Mouse (Mus musculus): ENCODE measurements around the gene Gm960. TPM values are rescaled to one million over a fixed set of nuclear protein-coding genes. Genes with fewer than 3 reads are reported as not detected.

Gene Gm960
- polyA plus RNA-seq (2021; fragmentation: Nextera tagmentation) = 2.7 and 3.9 TPM in 2 replicates
- long read RNA-seq, experiment 1, partial matches to known transcripts = 0 of 3 reads
- long read RNA-seq, experiment 1, other reads (novel, unspliced or antisense) = 3 of 3 reads
- long read RNA-seq, experiment 2, partial matches to known transcripts = 4 of 20 reads
- long read RNA-seq, experiment 2, other reads (novel, unspliced or antisense) = 16 of 20 reads

DNA sequence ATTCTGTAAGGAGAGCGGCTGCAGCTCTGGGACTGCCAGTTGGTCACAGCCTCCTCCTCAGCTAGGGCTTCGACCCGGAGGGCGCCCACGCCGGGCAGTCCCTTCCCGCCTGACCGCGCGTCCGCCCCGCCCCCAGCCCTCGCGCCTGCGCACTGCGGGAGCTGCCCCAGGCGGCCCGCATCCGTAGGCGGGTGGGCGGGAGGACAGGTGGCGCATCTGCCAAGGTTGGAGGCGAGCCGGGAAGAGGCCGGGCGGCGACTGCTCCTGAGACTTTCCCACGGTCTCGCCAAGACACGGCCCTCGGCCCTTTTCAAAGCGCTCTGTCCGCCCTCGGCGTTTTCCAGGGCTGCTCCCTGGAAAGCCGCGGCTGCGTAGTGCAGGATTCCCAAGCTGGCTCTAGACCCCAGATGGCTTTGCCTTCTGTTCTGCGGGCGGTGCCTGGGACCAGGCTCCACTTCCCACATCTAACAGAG is at the start of gene Gm960:
Gene Gm960, minus strand, starts transcription at position 464 of the 473 bp plus-strand sequence.

GRCm38 (mm10) chr19:4711098-4711600 is 12.7 kb upstream of the Gm960 start, which contains the start of gene Sptbn2:
Gene Sptbn2 (plus strand): TSS chr19:4711167.

DNA sequence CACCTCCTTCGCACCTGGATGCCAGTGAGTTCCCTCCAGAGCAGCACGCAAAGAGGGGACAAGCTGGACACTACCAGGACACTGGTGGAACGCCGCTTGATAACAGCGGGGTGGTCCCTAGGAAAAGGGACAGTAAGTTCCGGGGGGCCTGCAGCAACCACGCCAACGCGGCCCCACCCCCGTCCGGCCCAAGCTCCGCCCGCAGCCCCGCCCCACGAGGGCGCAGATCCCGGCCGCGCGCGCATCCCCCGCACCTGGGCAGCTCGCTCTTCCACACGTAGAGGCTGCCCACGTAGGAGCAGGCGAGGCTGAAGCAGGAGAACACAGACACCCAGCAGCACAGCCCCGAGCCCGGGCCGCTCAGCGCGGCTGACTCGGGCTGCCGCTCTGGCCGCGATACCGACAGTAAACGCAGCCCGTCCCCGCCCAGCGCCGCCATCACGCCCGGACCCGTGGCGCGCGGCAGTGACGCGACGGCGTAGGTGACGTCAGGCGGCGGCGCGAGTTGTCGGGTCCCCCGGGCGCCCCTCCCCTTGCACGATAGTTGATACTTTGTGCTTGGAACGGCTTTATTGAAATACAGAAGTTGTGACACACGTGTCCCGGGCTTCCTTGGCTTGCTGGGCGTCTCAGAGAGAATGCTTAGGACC is 73.2 kb downstream of the Gm960 start, which contains the start of gene Rce1:
Gene Rce1, minus strand, starts transcription at position 463 of the 650 bp plus-strand sequence.

DNA sequence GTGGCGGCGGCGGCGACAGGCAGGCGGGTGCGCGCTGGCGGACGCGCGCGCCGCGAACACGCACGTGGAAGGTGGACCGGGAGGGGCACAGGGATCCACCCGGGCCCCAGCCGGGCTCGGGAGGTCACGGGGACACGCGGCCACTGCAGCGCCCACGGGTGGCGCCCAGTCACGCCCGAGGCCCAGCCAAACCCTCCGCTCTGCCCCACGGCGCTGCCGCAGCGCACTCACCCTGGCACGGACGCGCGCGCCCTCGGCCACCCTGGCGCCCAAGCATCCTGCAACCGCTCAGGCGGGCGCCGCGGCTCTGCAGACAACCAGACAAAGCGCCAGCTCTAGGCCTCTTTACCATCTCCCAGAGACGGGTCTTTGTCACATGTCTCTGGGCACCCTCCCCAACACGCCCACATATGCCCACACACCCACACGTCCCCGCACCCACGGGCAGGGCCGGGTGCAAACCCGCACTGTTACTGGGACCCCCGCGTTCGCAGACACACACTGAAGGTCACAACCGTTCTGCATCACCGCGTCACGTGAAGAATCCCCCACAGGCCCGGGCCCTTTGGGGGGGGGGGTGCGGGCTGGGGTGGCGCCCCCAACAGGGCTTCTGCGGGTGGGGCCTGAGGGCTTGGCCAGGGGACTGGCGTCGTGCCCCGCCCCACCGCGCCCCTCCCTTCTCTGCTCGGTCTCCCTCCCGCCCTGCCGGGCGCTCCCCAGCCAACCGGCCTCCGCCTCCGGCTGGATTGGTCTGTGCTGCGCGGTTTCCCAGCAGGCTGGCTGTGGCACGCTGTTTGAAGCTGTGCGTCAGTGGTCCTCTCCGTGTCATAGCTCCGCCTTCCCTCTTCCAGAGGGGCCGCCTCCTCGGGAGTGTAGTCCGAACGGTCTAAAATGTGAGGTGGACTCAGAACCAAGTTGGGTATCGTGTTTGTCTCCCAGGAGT is 83.0 kb downstream of the Gm960 start, which contains the start of gene Lrfn4:
Gene Lrfn4, minus strand, starts transcription at position 517 of the 943 bp plus-strand sequence.

Small RNA genes lying within 50 kb of the gene (microRNA-seq; reads per million reads assigned to microRNA genes)
- gene Mir6986 = 7.7 reads per million, percentile 27 among the genes with 10 or more reads in this experiment

Other genes starting within 250 kb of the Gm960 start
- gene Syt12, start 221.2 kb downstream of the Gm960 start, polyA plus RNA-seq (2021; fragmentation: Nextera tagmentation) = 15.0 and 15.7 TPM in 2 replicates
- not detected in 2 replicates for gene 2010003K11Rik, start 200.1 kb downstream of the Gm960 start, polyA plus RNA-seq (2021; fragmentation: Nextera tagmentation)
- gene Pcx, start 188.2 kb downstream of the Gm960 start, polyA plus RNA-seq (2021; fragmentation: Nextera tagmentation) = 21.2 TPM in 2 replicates
- gene Lrfn4, start 83.0 kb downstream of the Gm960 start, polyA plus RNA-seq (2021; fragmentation: Nextera tagmentation) = 1.8 and 2.0 TPM in 2 replicates
- gene Rce1, start 73.0 kb downstream of the Gm960 start, polyA plus RNA-seq (2021; fragmentation: Nextera tagmentation) = 38.5 and 45.4 TPM in 2 replicates
- 53.6 and 65.0 TPM in 2 replicates for gene Sptbn2, start 12.5 kb upstream of the Gm960 start, polyA plus RNA-seq (2021; fragmentation: Nextera tagmentation)
- 25.3 and 27.5 TPM in 2 replicates for gene Rbm4b, start 57.8 kb upstream of the Gm960 start, polyA plus RNA-seq (2021; fragmentation: Nextera tagmentation)
- 25.9 and 31.1 TPM in 2 replicates for gene Rbm4, start 95.2 kb upstream of the Gm960 start, polyA plus RNA-seq (2021; fragmentation: Nextera tagmentation)
- gene Gm21992, start 112.9 kb upstream of the Gm960 start, polyA plus RNA-seq (2021; fragmentation: Nextera tagmentation) = 6.4 and 9.5 TPM in 2 replicates
- 8.9 and 10.8 TPM in 2 replicates for gene Rbm14, start 113.0 kb upstream of the Gm960 start, polyA plus RNA-seq (2021; fragmentation: Nextera tagmentation)
- gene Ccs, start 140.7 kb upstream of the Gm960 start, polyA plus RNA-seq (2021; fragmentation: Nextera tagmentation) = 41.3 and 45.9 TPM in 2 replicates
- gene Ccdc87, start 140.7 kb upstream of the Gm960 start, polyA plus RNA-seq (2021; fragmentation: Nextera tagmentation) = 1.6 and 1.7 TPM in 2 replicates
- 112 TPM in 2 replicates for gene Ctsf, start 156.5 kb upstream of the Gm960 start, polyA plus RNA-seq (2021; fragmentation: Nextera tagmentation)
- 0.69 and 1.2 TPM in 2 replicates for gene Actn3, start 179.2 kb upstream of the Gm960 start, polyA plus RNA-seq (2021; fragmentation: Nextera tagmentation)
- gene Zdhhc24, start 180.0 kb upstream of the Gm960 start, polyA plus RNA-seq (2021; fragmentation: Nextera tagmentation) = 9.4 and 11.3 TPM in 2 replicates
- 10.9 and 14.6 TPM in 2 replicates for gene Bbs1, start 208.0 kb upstream of the Gm960 start, polyA plus RNA-seq (2021; fragmentation: Nextera tagmentation)
- 20.4 and 22.2 TPM in 2 replicates for gene Dpp3, start 229.6 kb upstream of the Gm960 start, polyA plus RNA-seq (2021; fragmentation: Nextera tagmentation)
- gene Peli3, start 244.5 kb upstream of the Gm960 start, polyA plus RNA-seq (2021; fragmentation: Nextera tagmentation) = 7.8 and 8.6 TPM in 2 replicates